Mouse (Mus musculus): ENCODE measurements around the gene Zcchc7. TPM values are rescaled to one million over a fixed set of nuclear protein-coding genes. Genes with fewer than 3 reads are reported as not detected.

Zcchc7 gene
- polyA plus RNA-seq, 1 experiment from 2014 or later, result 36.1 TPM

DNA sequence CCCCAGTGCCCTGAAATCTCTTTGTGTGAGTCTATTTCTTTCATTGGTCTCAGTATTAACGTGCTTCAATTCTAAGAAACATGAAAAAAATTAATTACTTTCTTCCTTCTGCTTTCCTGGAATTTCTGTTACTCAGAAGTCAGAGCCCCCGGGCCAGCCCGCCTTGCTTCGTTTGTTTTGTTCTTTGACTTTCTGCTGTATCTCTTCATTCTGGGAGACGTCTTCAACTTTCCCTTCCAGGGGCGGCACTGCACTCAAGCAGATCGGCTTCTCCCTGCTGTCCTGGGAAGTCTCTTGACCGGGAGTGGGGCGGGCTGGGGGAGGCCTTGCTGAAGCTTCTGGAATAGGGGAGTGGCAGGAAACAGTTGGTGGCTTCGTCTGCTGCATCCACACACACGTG, 207.5 kb downstream of the Zcchc7 start:
- no peaks in the 10 kb centered on the region for H3K4me1 ChIP-seq (ENCODE audit: control insufficient read depth, insufficient read depth, low read depth, low read length)
- 76% methylated on average over 11 of the region's 11 CpGs for WGBS
- H3K4me3 ChIP-seq (ENCODE audit: low read length), result no peak overlapping the region
- H3K9me3 ChIP-seq (ENCODE audit: control insufficient read depth, low read length), result no peaks in the 10 kb centered on the region
- H3K27ac ChIP-seq (ENCODE audit: low read depth, low read length), result no peak overlapping the region
- no peak overlapping the region for H3K4me2 ChIP-seq (ENCODE audit: low read length)
- no peak for ATAC-seq
- H3K27me3 ChIP-seq (replicated peaks; ENCODE audit: control insufficient read depth, insufficient read depth, low read length), result no peaks in the 10 kb centered on the region
- no peaks in the 10 kb centered on the region for H3K36me3 ChIP-seq (ENCODE audit: control insufficient read depth, insufficient read depth, low read length)
- no peak overlapping the region for H3K9ac ChIP-seq (ENCODE audit: low read depth, low read length)

GRCm38 (mm10) chr4:44965175-44965574, 209.5 kb downstream of the Zcchc7 start:
- Histone ChIP-seq H3K27me3 (replicated peaks; ENCODE audit: control insufficient read depth, insufficient read depth, low read length) (no peaks in the 10 kb centered on the region), H3K4me2 (ENCODE audit: low read length) (no peak overlapping the region), H3K4me3 (ENCODE audit: low read length) (no peak overlapping the region), H3K36me3 (ENCODE audit: control insufficient read depth, insufficient read depth, low read length) (no peaks in the 10 kb centered on the region), H3K4me1 (ENCODE audit: control insufficient read depth, insufficient read depth, low read depth, low read length) (no peaks in the 10 kb centered on the region), H3K27ac (ENCODE audit: low read depth, low read length) (no peak overlapping the region), H3K9ac (ENCODE audit: low read depth, low read length) (no peak overlapping the region), H3K9me3 (ENCODE audit: control insufficient read depth, low read length) (no peaks in the 10 kb centered on the region)
- ATAC-seq, result no peak
- WGBS, result 75% methylated on average over 2 of the region's 2 CpGs

GRCm38 (mm10) chr4:44965736-44966135, 210.1 kb downstream of the Zcchc7 start:
- H3K9ac ChIP-seq (ENCODE audit: low read depth, low read length), result no peak overlapping the region
- no peak overlapping the region for H3K4me3 ChIP-seq (ENCODE audit: low read length)
- no peaks in the 10 kb centered on the region for H3K9me3 ChIP-seq (ENCODE audit: control insufficient read depth, low read length)
- no peaks in the 10 kb centered on the region for H3K36me3 ChIP-seq (ENCODE audit: control insufficient read depth, insufficient read depth, low read length)
- no peak overlapping the region for H3K4me2 ChIP-seq (ENCODE audit: low read length)
- no peak overlapping the region for H3K27ac ChIP-seq (ENCODE audit: low read depth, low read length)
- 91% methylated on average over 3 of the region's 3 CpGs for WGBS
- H3K4me1 ChIP-seq (ENCODE audit: control insufficient read depth, insufficient read depth, low read depth, low read length), result no peaks in the 10 kb centered on the region
- H3K27me3 ChIP-seq (replicated peaks; ENCODE audit: control insufficient read depth, insufficient read depth, low read length), result no peaks in the 10 kb centered on the region
- no peak for ATAC-seq

DNA sequence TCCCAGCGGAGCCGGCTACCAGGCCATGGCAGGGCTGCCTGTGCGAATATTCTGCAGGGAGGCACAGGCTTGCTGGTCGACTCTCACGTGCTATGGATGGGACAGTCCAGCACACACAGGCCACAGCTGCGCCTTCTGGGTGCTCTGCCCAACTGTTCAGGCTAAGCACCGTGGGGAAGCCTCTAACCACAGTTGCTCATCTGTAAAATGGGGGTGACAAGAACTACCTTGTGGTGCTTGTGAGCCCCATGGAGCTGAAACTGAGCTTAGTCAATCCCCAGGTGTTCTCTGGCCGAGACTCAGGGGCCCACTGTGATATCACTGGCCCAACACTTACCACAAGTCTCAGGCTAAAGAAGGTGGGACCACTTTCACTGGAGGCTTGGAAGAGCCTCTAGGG, 211.7 kb downstream of the Zcchc7 start:
- 87% methylated on average over 8 of the region's 8 CpGs for WGBS
- H3K27ac ChIP-seq (ENCODE audit: low read depth, low read length), result no peak overlapping the region
- H3K4me2 ChIP-seq (ENCODE audit: low read length), result no peak overlapping the region
- no peaks in the 10 kb centered on the region for H3K9me3 ChIP-seq (ENCODE audit: control insufficient read depth, low read length)
- no peak overlapping the region for H3K9ac ChIP-seq (ENCODE audit: low read depth, low read length)
- no peak overlapping the region for H3K4me3 ChIP-seq (ENCODE audit: low read length)
- no peak for ATAC-seq
- H3K4me1 ChIP-seq (ENCODE audit: control insufficient read depth, insufficient read depth, low read depth, low read length), result no peaks in the 10 kb centered on the region
- H3K27me3 ChIP-seq (replicated peaks; ENCODE audit: control insufficient read depth, insufficient read depth, low read length), result no peaks in the 10 kb centered on the region
- H3K36me3 ChIP-seq (ENCODE audit: control insufficient read depth, insufficient read depth, low read length), result no peaks in the 10 kb centered on the region

- no peak overlapping the region for H3K4me2 ChIP-seq (ENCODE audit: low read length)
- ATAC-seq, result no peak
- no peaks in the 10 kb centered on the region for H3K36me3 ChIP-seq (ENCODE audit: control insufficient read depth, insufficient read depth, low read length)
- H3K27ac ChIP-seq (ENCODE audit: low read depth, low read length), result no peak overlapping the region
- WGBS, result 90% methylated on average over 7 of the region's 7 CpGs
- H3K4me1 ChIP-seq (ENCODE audit: control insufficient read depth, insufficient read depth, low read depth, low read length), result no peaks in the 10 kb centered on the region
- H3K9me3 ChIP-seq (ENCODE audit: control insufficient read depth, low read length), result no peaks in the 10 kb centered on the region
- H3K27me3 ChIP-seq (replicated peaks; ENCODE audit: control insufficient read depth, insufficient read depth, low read length), result no peaks in the 10 kb centered on the region
- H3K4me3 ChIP-seq (ENCODE audit: low read length), result no peak overlapping the region
- H3K9ac ChIP-seq (ENCODE audit: low read depth, low read length), result no peak overlapping the region
Observed at GRCm38 (mm10) chr4:44970056-44970455, 214.4 kb downstream of the Zcchc7 start.

DNA sequence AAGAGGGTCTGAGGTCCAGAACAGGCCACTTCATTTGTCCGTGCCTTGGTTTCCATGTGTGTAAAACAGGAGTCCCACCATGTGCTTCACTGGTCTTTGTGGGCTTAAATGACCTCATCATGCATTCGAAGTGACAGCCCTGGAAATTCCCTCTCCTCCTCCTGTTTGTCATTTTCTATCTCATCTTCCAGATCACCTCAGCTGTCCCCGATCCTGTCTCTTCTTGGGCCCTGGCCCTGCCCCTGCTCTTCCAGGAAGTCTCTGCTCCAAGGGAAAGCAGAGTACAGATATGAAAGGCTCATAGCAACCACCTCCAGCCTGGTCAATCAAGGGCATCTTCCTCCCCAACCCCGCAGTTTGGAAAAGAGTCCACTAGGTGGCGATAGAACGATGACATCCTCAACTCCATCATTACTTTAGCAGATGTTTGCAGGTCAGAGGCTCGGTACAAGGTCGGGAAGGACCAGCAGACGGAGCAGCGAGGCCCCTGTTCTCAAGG, 215.0 kb downstream of the Zcchc7 start:
- Histone ChIP-seq H3K4me3 (ENCODE audit: low read length) (no peak overlapping the region), H3K36me3 (ENCODE audit: control insufficient read depth, insufficient read depth, low read length) (no peaks in the 10 kb centered on the region), H3K4me2 (ENCODE audit: low read length) (no peak overlapping the region), H3K27ac (ENCODE audit: low read depth, low read length) (no peak overlapping the region), H3K27me3 (replicated peaks; ENCODE audit: control insufficient read depth, insufficient read depth, low read length) (no peaks in the 10 kb centered on the region), H3K4me1 (ENCODE audit: control insufficient read depth, insufficient read depth, low read depth, low read length) (no peaks in the 10 kb centered on the region), H3K9me3 (ENCODE audit: control insufficient read depth, low read length) (no peaks in the 10 kb centered on the region), H3K9ac (ENCODE audit: low read depth, low read length) (no peak overlapping the region)
- no peak for ATAC-seq
- WGBS, result 25% methylated on average over 10 of the region's 10 CpGs

- no peaks in the 10 kb centered on the region for H3K4me1 ChIP-seq (ENCODE audit: control insufficient read depth, insufficient read depth, low read depth, low read length)
- no peaks in the 10 kb centered on the region for H3K27me3 ChIP-seq (replicated peaks; ENCODE audit: control insufficient read depth, insufficient read depth, low read length)
- WGBS, result 14% methylated on average over 9 of the region's 9 CpGs
- no peaks in the 10 kb centered on the region for H3K9me3 ChIP-seq (ENCODE audit: control insufficient read depth, low read length)
- no peaks in the 10 kb centered on the region for H3K36me3 ChIP-seq (ENCODE audit: control insufficient read depth, insufficient read depth, low read length)
- ATAC-seq, result peak; percentile 49; the same call in 1 of the 2 replicates
- no peak overlapping the region for H3K27ac ChIP-seq (ENCODE audit: low read depth, low read length)
- H3K9ac ChIP-seq (ENCODE audit: low read depth, low read length), result no peak overlapping the region
- peak overlapping the region; percentile 37 for H3K4me2 ChIP-seq (ENCODE audit: low read length)
- no peak overlapping the region for H3K4me3 ChIP-seq (ENCODE audit: low read length)
Observed at GRCm38 (mm10) chr4:44973450-44973849, 217.8 kb downstream of the Zcchc7 start.

GRCm38 (mm10) chr4:44973871-44974270, 218.2 kb downstream of the Zcchc7 start:
- H3K27me3 ChIP-seq (replicated peaks; ENCODE audit: control insufficient read depth, insufficient read depth, low read length), result no peaks in the 10 kb centered on the region
- H3K36me3 ChIP-seq (ENCODE audit: control insufficient read depth, insufficient read depth, low read length), result no peaks in the 10 kb centered on the region
- H3K4me1 ChIP-seq (ENCODE audit: control insufficient read depth, insufficient read depth, low read depth, low read length), result no peaks in the 10 kb centered on the region
- WGBS, result 48% methylated on average over 14 of the region's 14 CpGs
- H3K27ac ChIP-seq (ENCODE audit: low read depth, low read length), result no peak overlapping the region
- peak overlapping the region; percentile 37 for H3K4me2 ChIP-seq (ENCODE audit: low read length)
- ATAC-seq, result no peak
- H3K9ac ChIP-seq (ENCODE audit: low read depth, low read length), result no peak overlapping the region
- no peak overlapping the region for H3K4me3 ChIP-seq (ENCODE audit: low read length)
- no peaks in the 10 kb centered on the region for H3K9me3 ChIP-seq (ENCODE audit: control insufficient read depth, low read length)

DNA sequence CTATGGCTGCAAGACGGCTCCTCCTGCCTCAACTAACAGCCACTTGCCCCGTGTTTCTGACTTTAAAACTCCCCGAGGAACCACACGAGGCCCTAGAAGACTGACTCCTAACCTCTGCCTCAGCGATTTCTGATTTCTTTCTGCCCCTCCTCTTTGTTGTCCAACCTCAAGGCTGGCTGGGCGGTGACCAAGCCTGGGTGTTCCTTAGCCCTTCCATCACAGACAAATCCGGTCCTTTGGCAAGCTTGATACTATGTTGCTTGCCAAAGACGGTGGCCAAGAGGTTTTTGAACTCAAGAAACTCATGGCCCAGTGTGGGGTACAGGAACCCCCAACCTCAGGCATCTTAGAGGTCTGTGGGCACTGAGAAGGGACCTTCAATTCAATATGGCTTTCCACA, 218.7 kb downstream of the Zcchc7 start:
- Histone ChIP-seq H3K27me3 (replicated peaks; ENCODE audit: control insufficient read depth, insufficient read depth, low read length) (no peaks in the 10 kb centered on the region), H3K27ac (ENCODE audit: low read depth, low read length) (no peak overlapping the region), H3K4me1 (ENCODE audit: control insufficient read depth, insufficient read depth, low read depth, low read length) (no peaks in the 10 kb centered on the region), H3K9ac (ENCODE audit: low read depth, low read length) (no peak overlapping the region), H3K36me3 (ENCODE audit: control insufficient read depth, insufficient read depth, low read length) (no peaks in the 10 kb centered on the region), H3K4me2 (ENCODE audit: low read length) (no peak overlapping the region), H3K4me3 (ENCODE audit: low read length) (no peak overlapping the region), H3K9me3 (ENCODE audit: control insufficient read depth, low read length) (no peaks in the 10 kb centered on the region)
- no peak for ATAC-seq
- 67% methylated on average over 8 of the region's 8 CpGs for WGBS
